Mouse (Mus musculus): ENCODE results near the gene Agmat. TPM values are rescaled to one million over a fixed set of nuclear protein-coding genes. Genes with fewer than 3 reads are reported as not detected.
A peak's percentile ranks its signal among the peaks of the same experiment; 100 is the strongest.
"Not testable (repeated sequence)": the region's sequence is repeated elsewhere in the genome, so short reads cannot be mapped to it uniquely, and the experiment has no call there.

The Agmat gene
- total and polyA plus RNA-seq, 2 experiments from 2014 or later, result not detected

DNA sequence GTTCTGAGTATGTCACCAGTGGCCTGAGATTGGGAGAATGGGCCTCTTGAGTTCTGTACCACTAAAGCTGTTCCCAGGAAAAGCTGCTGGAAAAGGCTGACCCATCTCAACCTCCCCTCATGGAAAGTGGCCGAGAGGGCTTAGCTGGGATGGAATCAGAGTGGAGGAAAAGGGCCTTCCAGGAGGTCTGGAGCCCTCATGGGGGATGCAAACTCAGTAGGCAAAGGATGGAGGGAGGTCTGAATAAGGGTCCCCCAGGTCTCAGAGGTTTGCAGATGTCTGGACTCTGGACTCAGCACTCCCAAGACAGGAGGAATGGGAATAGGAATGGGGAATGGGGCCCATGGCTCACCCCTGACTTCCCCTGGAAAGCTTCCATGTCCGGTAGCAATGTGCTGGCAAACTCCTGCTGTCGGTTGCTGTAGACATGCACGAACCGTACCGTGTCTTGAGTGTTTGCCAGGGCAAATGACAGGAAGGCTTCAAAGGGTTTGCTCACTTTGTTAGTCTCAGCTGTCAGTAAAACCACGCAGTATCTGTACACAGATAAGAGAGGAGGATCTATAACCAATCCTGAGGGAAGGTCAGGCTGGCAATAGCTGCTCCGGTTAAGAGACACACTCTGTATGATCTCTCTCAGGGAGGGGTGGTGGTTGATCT lies 23.2 kb downstream of the Agmat start:
- H3K9ac ChIP-seq, result no peak overlapping the region
- no peaks in the 10 kb centered on the region for H3K27me3 ChIP-seq (ENCODE audit: insufficient read depth, low read length)
- no peak for TF ChIP-seq CTCF (IDR thresholded peaks at IDR 0.05; ENCODE audit: low read depth)
- WGBS, result 83% methylated on average over 8 of the region's 8 CpGs
- no peaks in the 10 kb centered on the region for H3K9me3 ChIP-seq (ENCODE audit: low read length)
- H3K4me3 ChIP-seq (ENCODE audit: low read depth, low read length), result no peak overlapping the region
- no peak for ATAC-seq
- 0 out of 2 replicates have a peak, but pooled peaks cover 7% of the 10 kb centered on the region for H3K4me1 ChIP-seq (ENCODE audit: insufficient read depth)
- H3K27ac ChIP-seq (ENCODE audit: low read depth, low read length), result no peak overlapping the region
- H3K4me2 ChIP-seq (ENCODE audit: low read depth), result no peak overlapping the region
- no peak for DNase-seq
- peaks cover 86% of the 10 kb centered on the region for H3K36me3 ChIP-seq (ENCODE audit: insufficient read depth)

DNA sequence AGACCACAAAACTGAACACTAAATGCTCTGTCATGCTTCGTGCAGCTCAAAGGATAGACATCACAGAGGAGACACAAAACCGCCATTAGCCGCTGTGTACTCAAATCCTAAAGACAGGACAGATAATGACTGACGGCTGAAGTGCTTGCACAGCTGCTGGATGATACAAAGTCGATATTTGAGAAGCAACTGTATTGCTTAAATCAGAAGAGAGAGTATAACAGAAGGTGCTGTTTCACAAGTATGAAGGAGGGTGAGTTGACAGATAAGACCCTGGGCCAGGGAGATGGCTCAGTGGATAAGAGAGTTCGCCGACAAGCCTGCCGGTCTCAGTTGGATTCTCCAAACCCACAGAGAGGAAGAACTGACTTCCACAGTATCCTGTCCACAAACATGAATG lies 25.4 kb downstream of the Agmat start:
- Histone ChIP-seq H3K27ac (ENCODE audit: low read depth, low read length) (no peak overlapping the region), H3K4me1 (ENCODE audit: insufficient read depth) (no peaks in the 10 kb centered on the region), H3K9ac (no peak overlapping the region), H3K4me2 (ENCODE audit: low read depth) (no peak overlapping the region), H3K4me3 (ENCODE audit: low read depth, low read length) (no peak overlapping the region), H3K36me3 (ENCODE audit: insufficient read depth) (peaks cover 95% of the 10 kb centered on the region), H3K27me3 (ENCODE audit: insufficient read depth, low read length) (no peaks in the 10 kb centered on the region), H3K9me3 (ENCODE audit: low read length) (no peaks in the 10 kb centered on the region)
- WGBS, result 90% methylated on average over 8 of the region's 8 CpGs
- no peak for TF ChIP-seq CTCF (IDR thresholded peaks at IDR 0.05; ENCODE audit: low read depth)
- ATAC-seq (no peak), DNase-seq (no peak)

DNA sequence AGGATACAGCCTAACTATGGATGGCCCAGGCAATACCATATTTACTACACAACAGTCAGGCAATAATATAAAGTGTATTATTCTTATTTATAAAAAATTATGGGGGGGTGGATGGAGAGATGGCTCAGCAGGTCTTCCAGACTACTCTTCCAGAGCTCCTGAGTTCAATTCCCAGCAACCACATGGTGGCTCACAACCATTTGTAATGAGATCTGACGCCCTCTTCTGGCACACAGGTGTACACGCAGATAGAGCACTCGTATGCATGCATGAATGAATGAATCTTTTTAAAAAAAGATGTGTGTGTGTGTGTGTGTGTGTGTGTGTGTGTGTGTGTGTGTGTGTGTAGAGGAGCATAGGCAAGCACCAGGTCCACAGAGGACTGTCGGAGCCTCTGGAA lies 26.5 kb downstream of the Agmat start:
- H3K36me3 ChIP-seq (ENCODE audit: insufficient read depth), result peaks cover 90% of the 10 kb centered on the region
- H3K9ac ChIP-seq, result not testable (repeated sequence)
- 93% methylated on average over 4 of the region's 4 CpGs for WGBS

DNA sequence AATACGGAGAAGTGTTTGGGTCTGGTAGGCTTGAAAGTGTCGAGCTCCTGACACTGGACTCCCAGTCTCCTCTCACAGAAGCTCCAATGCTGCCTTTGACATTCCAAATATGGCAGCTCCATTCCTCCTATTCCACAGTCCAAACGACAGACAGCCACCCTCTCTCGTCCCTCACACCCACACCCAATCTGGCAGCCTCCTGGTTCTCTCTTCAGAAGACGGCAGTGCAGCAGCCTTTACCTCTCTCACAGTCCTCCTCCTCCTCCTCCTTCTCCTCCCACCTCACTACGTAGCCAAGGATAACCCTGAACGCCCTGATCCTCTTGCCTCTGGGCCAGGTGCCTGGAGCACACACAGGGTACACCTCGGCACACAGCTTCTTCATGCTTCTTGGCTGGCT lies 33.4 kb downstream of the Agmat start:
- H3K4me2 ChIP-seq (ENCODE audit: low read depth), result no peak overlapping the region
- 88% methylated on average over 8 of the region's 8 CpGs for WGBS
- H3K27me3 ChIP-seq (ENCODE audit: insufficient read depth, low read length), result no peaks in the 10 kb centered on the region
- DNase-seq (no peak), ATAC-seq (no peak)
- H3K4me3 ChIP-seq (ENCODE audit: low read depth, low read length), result no peak overlapping the region
- H3K27ac ChIP-seq (ENCODE audit: low read depth, low read length), result no peak overlapping the region
- H3K9me3 ChIP-seq (ENCODE audit: low read length), result no peaks in the 10 kb centered on the region
- TF ChIP-seq CTCF (IDR thresholded peaks at IDR 0.05; ENCODE audit: low read depth), result no peak
- no peak overlapping the region for H3K9ac ChIP-seq
- peaks cover 81% of the 10 kb centered on the region for H3K36me3 ChIP-seq (ENCODE audit: insufficient read depth)
- H3K4me1 ChIP-seq (ENCODE audit: insufficient read depth), result no peaks in the 10 kb centered on the region

More for the DNA sequence above, 26.5 kb downstream of the Agmat start:
- H3K9me3 ChIP-seq (ENCODE audit: low read length); ATAC-seq; H3K27me3 ChIP-seq (ENCODE audit: insufficient read depth, low read length); H3K4me3 ChIP-seq (ENCODE audit: low read depth, low read length); H3K27ac ChIP-seq (ENCODE audit: low read depth, low read length); H3K4me1 ChIP-seq (ENCODE audit: insufficient read depth); H3K4me2 ChIP-seq (ENCODE audit: low read depth); DNase-seq: not testable (repeated sequence)

DNA sequence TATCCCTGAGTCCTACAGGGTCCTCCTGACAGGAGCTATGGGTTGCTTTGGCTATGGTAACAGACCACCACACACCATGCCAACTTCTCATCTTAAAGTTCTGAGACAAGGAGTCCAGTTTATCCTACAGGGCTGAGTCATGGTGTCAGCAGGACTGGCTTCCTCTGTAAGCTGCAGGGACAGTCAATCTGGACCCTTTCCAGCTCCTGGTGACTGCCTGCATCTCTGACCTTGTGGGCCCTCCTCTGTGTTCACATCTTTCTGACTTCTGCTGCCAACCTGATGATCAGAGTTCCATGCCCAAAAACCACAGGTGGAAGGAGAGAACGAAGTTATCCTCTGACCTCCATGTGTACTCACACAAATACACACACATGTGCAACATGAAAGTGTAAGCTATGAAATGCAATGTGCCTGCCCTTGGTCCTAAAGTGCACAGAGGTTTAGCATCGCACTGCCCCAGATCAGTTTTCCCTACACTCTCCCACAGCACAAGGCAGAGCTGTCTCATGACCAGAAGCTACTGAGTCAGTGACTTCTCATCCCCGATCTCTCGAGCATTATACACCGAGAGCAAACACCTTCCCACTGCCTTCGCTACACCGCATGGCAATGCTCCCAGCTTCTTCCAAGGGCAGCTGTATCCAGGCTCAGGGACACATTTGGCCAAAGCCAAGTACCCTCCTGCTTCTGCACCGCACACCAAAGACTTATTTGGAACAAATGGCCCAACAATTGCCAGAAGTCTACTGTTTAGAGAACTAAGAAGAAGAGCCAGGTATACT lies 34.9 kb downstream of the Agmat start:
- DNase-seq (no peak), ATAC-seq (no peak)
- Histone ChIP-seq H3K27ac (ENCODE audit: low read depth, low read length) (no peak overlapping the region), H3K4me1 (ENCODE audit: insufficient read depth) (no peaks in the 10 kb centered on the region), H3K9me3 (ENCODE audit: low read length) (no peaks in the 10 kb centered on the region), H3K36me3 (ENCODE audit: insufficient read depth) (peaks cover 75% of the 10 kb centered on the region), H3K27me3 (ENCODE audit: insufficient read depth, low read length) (no peaks in the 10 kb centered on the region), H3K9ac (no peak overlapping the region), H3K4me2 (ENCODE audit: low read depth) (no peak overlapping the region), H3K4me3 (ENCODE audit: low read depth, low read length) (no peak overlapping the region)
- no peak for TF ChIP-seq CTCF (IDR thresholded peaks at IDR 0.05; ENCODE audit: low read depth)
- WGBS, result 97% methylated on average over 8 of the region's 8 CpGs

DNA sequence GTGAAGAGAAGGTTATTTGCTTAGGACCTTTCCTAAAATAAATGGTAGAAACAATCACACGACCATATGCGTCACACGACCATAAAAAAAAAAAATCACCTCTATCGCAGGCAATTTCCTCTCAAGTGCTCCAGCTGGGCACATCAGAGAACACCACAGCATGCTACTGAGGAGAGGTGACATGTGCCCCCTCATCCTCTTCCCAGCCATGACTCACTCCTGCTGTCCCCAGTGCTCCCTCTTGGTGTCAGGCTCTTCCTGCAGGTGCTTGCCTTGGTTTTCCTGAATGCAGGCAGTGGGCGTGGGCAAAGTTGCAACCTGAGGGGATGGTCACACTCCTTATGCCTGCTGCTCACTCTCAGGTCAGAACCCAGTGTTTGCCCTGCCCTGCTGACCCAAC lies 38.4 kb downstream of the Agmat start:
- no peak overlapping the region for H3K4me3 ChIP-seq (ENCODE audit: low read depth, low read length)
- ATAC-seq, result no peak

DNA sequence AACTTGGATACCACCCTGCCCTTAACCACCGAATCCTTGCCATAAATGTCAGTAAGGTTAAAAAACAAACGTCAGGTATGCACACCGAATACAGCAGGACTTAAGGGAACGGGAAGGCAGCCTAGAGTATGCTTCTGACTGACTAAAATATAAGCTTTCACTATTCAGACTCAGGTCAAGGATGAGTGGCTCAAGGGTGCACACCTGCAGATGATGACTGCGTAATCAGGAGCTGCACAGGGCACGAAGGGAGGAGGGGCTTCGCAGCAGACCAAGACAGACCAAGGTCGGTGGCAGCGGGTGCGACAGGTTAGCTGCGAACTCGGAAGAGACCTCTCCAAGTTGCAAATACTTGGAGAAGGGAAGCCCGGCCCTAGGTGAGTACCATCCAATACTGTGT lies 39.7 kb downstream of the Agmat start:
- ATAC-seq, result no peak

More for the DNA sequence above, 38.4 kb downstream of the Agmat start:
- H3K27me3 ChIP-seq (ENCODE audit: insufficient read depth, low read length), result no peaks in the 10 kb centered on the region
- DNase-seq, result no peak
- H3K36me3 ChIP-seq (ENCODE audit: insufficient read depth), result peaks cover 64% of the 10 kb centered on the region
- 87% methylated on average over 5 of the region's 5 CpGs for WGBS
- peak; percentile 22 for TF ChIP-seq CTCF (IDR thresholded peaks at IDR 0.05; ENCODE audit: low read depth)
- no peak overlapping the region for H3K27ac ChIP-seq (ENCODE audit: low read depth, low read length)
- peaks cover 4% of the 10 kb centered on the region; the same call in 1 of the 2 replicates for H3K4me1 ChIP-seq (ENCODE audit: insufficient read depth)
- H3K9ac ChIP-seq, result no peak overlapping the region
- no peaks in the 10 kb centered on the region for H3K9me3 ChIP-seq (ENCODE audit: low read length)
- no peak overlapping the region for H3K4me2 ChIP-seq (ENCODE audit: low read depth)

More for the DNA sequence above, 39.7 kb downstream of the Agmat start:
- peaks cover 56% of the 10 kb centered on the region for H3K36me3 ChIP-seq (ENCODE audit: insufficient read depth)
- no peak overlapping the region for H3K4me2 ChIP-seq (ENCODE audit: low read depth)
- no peak overlapping the region for H3K4me3 ChIP-seq (ENCODE audit: low read depth, low read length)
- peaks cover 6% of the 10 kb centered on the region; the same call in 1 of the 2 replicates for H3K4me1 ChIP-seq (ENCODE audit: insufficient read depth)
- DNase-seq, result no peak
- no peak overlapping the region for H3K27ac ChIP-seq (ENCODE audit: low read depth, low read length)
- WGBS, result 91% methylated on average over 13 of the region's 13 CpGs
- H3K9me3 ChIP-seq (ENCODE audit: low read length), result no peaks in the 10 kb centered on the region
- no peak for TF ChIP-seq CTCF (IDR thresholded peaks at IDR 0.05; ENCODE audit: low read depth)
- no peak overlapping the region for H3K9ac ChIP-seq
- no peaks in the 10 kb centered on the region for H3K27me3 ChIP-seq (ENCODE audit: insufficient read depth, low read length)
